Mouse (Mus musculus): ENCODE data around the gene Tmem242. TPM values are rescaled to one million over a fixed set of nuclear protein-coding genes. Genes with fewer than 3 reads are reported as not detected.
"Not testable (repeated sequence)": the region's sequence is repeated elsewhere in the genome, so short reads cannot be mapped to it uniquely, and the experiment has no call there.

Gene Tmem242
- total RNA-seq (2021), result 121 and 126 TPM in 2 replicates
- long read RNA-seq, experiment 1, transcript Tmem242-201 (4 exons, 948 nt), result major isoform, 58 of 87 reads
- long read RNA-seq, experiment 1, partial matches to known transcripts, result 1 of 87 reads
- long read RNA-seq, experiment 1, other reads (novel, unspliced or antisense), result 26 of 87 reads
- long read RNA-seq, experiment 2, transcript Tmem242-201 (4 exons, 948 nt), result major isoform, 60 of 101 reads
- long read RNA-seq, experiment 2, partial matches to known transcripts, result 0 of 101 reads
- long read RNA-seq, experiment 2, other reads (novel, unspliced or antisense), result 38 of 101 reads

GRCm38 (mm10) chr17:5440159-5440971, at the start of gene Tmem242:
Tmem242 (minus strand) TSS chr17:5440259.
- peak; percentile 94 for DNase-seq

DNA sequence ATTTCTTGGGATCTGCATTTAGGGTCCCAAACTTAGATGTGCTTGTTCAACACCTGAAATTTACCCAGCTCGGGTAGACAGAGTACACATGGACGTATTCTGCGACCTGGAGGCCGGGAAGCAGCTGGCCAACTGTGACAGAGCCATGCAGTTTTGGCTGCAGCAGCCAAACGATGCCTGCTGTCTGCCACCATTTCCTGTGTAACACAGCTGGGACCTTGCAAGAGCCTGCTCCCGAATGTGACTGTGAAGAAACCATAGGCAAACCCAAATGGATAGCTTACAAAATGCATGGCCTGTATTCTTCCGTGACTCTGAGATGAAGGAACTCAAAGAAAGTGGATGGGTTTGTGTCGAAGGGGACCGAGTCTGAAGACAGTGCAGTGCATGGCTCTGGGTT, 48.1 kb upstream of the Tmem242 start:
- no peak for DNase-seq

- no peak for DNase-seq
Observed at GRCm38 (mm10) chr17:5484663-5485062, 44.6 kb upstream of the Tmem242 start.

DNA sequence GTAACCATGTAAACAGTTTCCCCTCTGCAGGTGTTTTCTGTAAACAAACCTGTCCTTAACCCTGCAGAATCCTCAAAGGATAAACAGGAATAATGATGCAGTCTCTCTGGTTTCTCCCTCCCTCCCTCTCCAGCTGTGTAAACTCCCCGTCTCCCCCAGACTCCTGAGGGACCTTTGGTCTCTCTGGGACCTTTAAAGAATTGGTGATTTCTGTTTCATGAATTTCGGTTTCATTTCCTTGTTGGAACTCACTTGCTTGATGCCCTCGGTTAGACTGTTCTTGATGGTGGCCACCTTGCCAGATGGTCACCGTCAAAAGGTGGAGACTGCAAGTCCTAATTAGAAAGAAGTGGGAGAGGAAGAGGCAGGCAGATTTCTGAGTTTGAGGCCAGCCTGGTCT, 43.4 kb upstream of the Tmem242 start:
- no peak for DNase-seq

GRCm38 (mm10) chr17:5475960-5476725, 36.1 kb upstream of the Tmem242 start:
- DNase-seq, result no peak

GRCm38 (mm10) chr17:5472268-5472667, 32.2 kb upstream of the Tmem242 start:
- no peak for DNase-seq

GRCm38 (mm10) chr17:5467177-5467576, 27.1 kb upstream of the Tmem242 start:
- DNase-seq, result no peak

GRCm38 (mm10) chr17:5466736-5467135, 26.7 kb upstream of the Tmem242 start:
- DNase-seq, result no peak

DNA sequence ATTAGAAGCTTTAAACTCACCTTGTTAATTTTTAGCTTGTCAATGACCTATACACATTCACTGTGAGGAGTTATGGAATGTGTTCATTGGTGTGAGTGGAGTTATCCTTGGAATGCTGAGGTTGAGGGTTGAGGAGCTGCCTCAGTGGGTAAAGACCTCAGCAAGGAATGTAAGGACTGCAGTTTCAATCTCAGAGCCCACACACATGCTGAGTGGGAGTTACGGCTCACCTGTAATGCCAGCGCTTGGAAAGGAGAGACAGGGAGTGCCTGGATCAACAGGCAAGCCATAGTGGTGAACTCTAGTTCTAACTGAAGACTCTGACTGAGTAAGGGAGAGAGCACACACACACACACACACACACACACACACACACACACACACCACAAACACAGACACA, 23.9 kb upstream of the Tmem242 start:
- no peak for DNase-seq

DNA sequence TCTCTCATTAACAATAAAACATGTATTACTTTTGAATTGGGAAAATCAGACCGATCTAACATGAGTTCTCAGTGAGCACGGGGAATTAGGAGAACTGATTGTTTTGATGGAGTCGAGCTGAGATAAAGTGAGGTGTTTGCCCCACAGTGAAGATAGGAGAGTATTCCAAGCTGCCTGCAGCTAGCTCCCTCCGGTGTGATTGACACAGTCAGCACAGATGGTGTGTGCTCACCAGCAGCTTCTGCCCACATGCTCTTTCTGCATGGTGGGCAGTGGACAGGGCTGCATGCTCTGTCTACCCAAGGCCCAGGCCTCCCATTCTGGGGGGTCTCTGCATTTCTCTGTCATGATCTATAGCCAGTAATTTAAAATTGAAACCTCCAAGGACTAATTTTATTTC, 13.6 kb upstream of the Tmem242 start:
- DNase-seq, result no peak

- DNase-seq, result peak; percentile 74
Observed at GRCm38 (mm10) chr17:5443751-5444150, 3.7 kb upstream of the Tmem242 start.

- DNase-seq, result peak; percentile 27
Observed at GRCm38 (mm10) chr17:5443260-5443659, 3.2 kb upstream of the Tmem242 start.

GRCm38 (mm10) chr17:5442403-5442802, 2.3 kb upstream of the Tmem242 start:
- DNase-seq, result not testable (repeated sequence)

- DNase-seq, result no peak
Observed at GRCm38 (mm10) chr17:5439831-5440158, 264 bp downstream of the Tmem242 start.

- DNase-seq, result no peak
Observed at GRCm38 (mm10) chr17:5429772-5430133, 10.3 kb downstream of the Tmem242 start.

DNA sequence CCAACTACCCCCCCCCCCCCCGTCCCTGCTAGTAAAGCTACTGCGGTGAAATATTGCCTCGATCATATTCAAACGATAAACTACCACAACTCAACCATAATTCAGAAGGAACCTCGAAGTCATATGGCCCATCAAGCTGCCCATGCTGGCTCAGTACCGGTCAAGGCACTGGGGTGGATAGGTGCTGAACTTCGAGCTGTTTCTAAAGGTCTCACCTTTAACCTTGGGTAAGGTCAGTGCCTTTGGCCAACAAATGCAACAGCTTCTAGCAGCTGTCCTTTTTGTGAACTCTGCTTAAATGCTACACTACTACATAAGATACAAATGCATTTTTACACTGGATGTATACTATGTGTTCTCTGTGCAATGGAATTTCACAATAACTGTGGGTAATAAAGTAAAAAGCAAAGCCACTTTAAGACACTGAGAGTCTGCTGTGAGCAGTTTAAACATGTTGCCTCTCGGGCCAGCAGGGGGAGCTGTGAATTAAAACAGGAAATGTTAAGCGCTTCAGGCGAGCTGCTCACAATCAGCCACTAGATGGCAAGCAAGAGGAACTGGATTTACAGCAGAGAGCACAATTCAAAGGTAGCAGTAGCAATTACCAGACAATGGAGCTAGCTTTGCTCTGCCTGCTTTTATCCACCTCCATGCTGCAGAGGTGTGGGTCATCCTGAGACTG, 10.8 kb downstream of the Tmem242 start:
- peak; percentile 93 for DNase-seq

GRCm38 (mm10) chr17:5425204-5425603, 14.9 kb downstream of the Tmem242 start:
- DNase-seq, result no peak

DNA sequence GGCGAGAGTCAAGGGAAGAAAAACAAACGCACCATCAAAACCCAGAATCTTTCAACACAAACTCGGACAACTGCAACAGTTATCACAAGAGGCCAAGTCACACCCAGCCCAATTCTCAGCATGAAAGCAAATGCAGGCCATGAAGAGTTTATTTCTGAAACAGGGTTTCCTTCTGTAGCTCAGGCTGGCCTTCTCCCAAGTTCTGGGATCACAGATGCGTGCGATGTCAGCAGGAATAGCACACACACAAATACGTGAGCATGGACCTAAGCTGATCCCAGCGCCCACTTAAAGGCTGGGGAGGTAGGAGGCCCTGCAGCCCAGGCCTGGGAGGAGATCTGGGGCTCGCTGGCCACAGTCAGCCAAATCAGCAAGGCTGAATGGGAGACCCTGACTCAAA, 15.9 kb downstream of the Tmem242 start:
- no peak for DNase-seq

- DNase-seq, result no peak
Observed at GRCm38 (mm10) chr17:5421835-5422234, 18.2 kb downstream of the Tmem242 start.

- DNase-seq, result no peak
Observed at GRCm38 (mm10) chr17:5419771-5420518, 20.1 kb downstream of the Tmem242 start.

DNA sequence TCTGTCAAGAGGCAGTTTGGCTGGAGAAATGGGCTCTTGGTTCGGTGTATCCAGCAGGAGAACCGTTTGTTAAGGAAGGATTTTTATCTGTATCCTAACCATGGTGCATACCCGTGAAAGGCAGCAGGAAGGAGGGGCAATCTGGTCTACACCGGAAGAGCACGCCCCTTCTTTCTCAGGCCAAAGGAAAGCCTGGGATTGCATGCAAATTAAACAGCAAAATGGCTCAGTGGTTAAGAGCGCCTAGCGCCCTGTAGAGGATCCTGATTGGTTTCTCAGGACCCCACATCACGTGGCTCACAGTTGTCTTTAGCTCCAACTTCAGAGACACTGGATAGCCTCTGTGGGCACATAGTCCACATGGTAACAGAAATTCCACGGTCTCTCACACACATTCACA, 21.0 kb downstream of the Tmem242 start:
- no peak for DNase-seq

DNA sequence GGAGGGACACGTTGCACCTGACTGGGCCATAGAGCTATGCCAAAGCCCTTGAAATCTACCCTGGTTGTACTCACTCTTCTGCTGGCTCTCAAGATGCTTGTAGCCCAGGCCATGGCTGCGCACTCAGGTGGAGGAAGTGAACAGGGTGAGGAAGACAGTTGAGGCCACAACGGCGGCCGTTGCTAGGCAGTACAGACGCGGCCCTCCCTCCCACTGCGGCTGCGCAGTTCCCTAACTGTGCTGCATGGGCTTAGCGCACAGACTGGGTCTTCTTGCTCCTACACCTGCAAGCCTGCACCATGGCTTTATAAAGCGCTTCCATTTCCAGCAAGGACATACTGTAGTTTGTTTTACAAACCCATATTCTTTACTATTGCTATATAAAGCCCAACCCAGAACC, 21.5 kb downstream of the Tmem242 start, which contains the start of gene Ldhal6b:
TSS of gene Ldhal6b (minus strand) at position 223 of the 400 bp plus-strand sequence.
- DNase-seq, result no peak
